Mouse (Mus musculus): ENCODE measurements around the gene Taar7d. TPM values are rescaled to one million over a fixed set of nuclear protein-coding genes. Genes with fewer than 3 reads are reported as not detected.

Taar7d gene
- polyA plus RNA-seq (2015; fragmentation: Nextera tagmentation; extraction: Ambion mirVana) = not detected in 2 replicates

DNA sequence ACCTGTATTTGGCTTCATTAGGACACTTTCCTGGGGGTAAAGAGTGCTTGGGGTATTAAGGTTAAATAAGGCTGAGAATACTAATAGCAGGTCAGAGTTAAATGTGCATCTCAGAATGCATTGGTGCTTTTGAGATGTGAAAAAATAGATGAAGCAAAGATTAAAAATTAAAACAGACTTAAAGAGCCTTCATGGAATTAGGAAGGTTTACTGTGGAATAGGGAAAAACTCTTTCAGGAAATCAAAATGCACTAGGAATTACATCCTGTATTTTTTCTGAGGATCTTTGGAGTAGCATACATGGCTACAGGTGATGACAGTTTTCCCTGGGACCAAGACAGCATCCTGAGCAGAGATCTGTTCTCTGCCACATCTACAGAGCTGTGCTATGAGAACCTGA, at the start of gene Taar7d:
Taar7d (plus strand) TSS at position 301 of the 400 bp plus-strand sequence.

GRCm38 (mm10) chr10:23985546-23985945, 41.5 kb upstream of the Taar7d start, which contains the start of gene Taar6:
Gene Taar6 (minus strand): TSS chr10:23985646.

GRCm38 (mm10) chr10:23993381-23993780, 33.6 kb upstream of the Taar7d start, which contains the start of gene Taar7a:
Gene Taar7a (minus strand): TSS chr10:23993481.

GRCm38 (mm10) chr10:23999639-24000038, 27.4 kb upstream of the Taar7d start, which contains the start of gene Taar7b:
Gene Taar7b (plus strand): TSS chr10:23999939.

GRCm38 (mm10) chr10:24037314-24037713, 10.3 kb downstream of the Taar7d start, which contains the start of gene Taar7e:
Gene Taar7e (plus strand): TSS chr10:24037614.

GRCm38 (mm10) chr10:24049210-24049609, 22.2 kb downstream of the Taar7d start, which contains the start of gene Taar7f:
Gene Taar7f (plus strand): TSS chr10:24049510.

DNA sequence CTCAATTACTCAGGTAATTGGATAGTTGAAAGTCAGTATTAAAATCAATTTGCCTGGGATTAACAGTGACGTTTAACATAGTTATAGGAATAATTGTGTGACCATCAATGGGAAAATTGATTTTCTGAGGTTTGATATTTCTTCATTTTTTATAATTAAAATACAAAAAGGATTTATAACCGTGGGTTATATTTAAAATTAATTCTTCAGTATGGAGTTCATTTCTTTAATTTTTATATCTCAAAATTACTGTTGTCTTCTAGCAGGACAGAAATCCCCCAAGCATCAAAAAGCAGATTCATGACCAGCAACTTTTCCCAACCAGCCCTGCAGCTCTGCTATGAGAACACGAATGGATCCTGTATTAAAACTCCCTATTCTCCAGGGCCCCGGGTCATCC, 49.2 kb downstream of the Taar7d start, which contains the start of gene Taar8a:
Taar8a (plus strand) TSS at position 301 of the 400 bp plus-strand sequence.

Other genes starting within 250 kb of the Taar7d start
- 299 and 304 TPM in 2 replicates for gene Rps12, start 239.9 kb upstream of the Taar7d start, polyA plus RNA-seq (2015; fragmentation: Nextera tagmentation; extraction: Ambion mirVana)
- 2.1 and 2.2 TPM in 2 replicates for gene Slc18b1, start 230.2 kb upstream of the Taar7d start, polyA plus RNA-seq (2015; fragmentation: Nextera tagmentation; extraction: Ambion mirVana)
- gene Vnn3, start 175.8 kb upstream of the Taar7d start, polyA plus RNA-seq (2015; fragmentation: Nextera tagmentation; extraction: Ambion mirVana) = 2.8 and 3.0 TPM in 2 replicates
- 0.97 and 1.1 TPM in 2 replicates for gene Vnn1, start 132.5 kb upstream of the Taar7d start, polyA plus RNA-seq (2015; fragmentation: Nextera tagmentation; extraction: Ambion mirVana)
- not detected in 2 replicates for gene Taar1, start 106.9 kb upstream of the Taar7d start, polyA plus RNA-seq (2015; fragmentation: Nextera tagmentation; extraction: Ambion mirVana)
- not detected in 2 replicates for gene Taar2, start 88.7 kb upstream of the Taar7d start, polyA plus RNA-seq (2015; fragmentation: Nextera tagmentation; extraction: Ambion mirVana)
- not detected in 2 replicates for gene Taar3, start 77.7 kb upstream of the Taar7d start, polyA plus RNA-seq (2015; fragmentation: Nextera tagmentation; extraction: Ambion mirVana)
- not detected in 2 replicates for gene Taar4, start 66.7 kb upstream of the Taar7d start, polyA plus RNA-seq (2015; fragmentation: Nextera tagmentation; extraction: Ambion mirVana)
- gene Taar5, start 56.5 kb upstream of the Taar7d start, polyA plus RNA-seq (2015; fragmentation: Nextera tagmentation; extraction: Ambion mirVana) = not detected in 2 replicates
- not detected in 2 replicates for gene Taar6, start 41.6 kb upstream of the Taar7d start, polyA plus RNA-seq (2015; fragmentation: Nextera tagmentation; extraction: Ambion mirVana)
- gene Taar7a, start 33.7 kb upstream of the Taar7d start, polyA plus RNA-seq (2015; fragmentation: Nextera tagmentation; extraction: Ambion mirVana) = not detected in 2 replicates
- gene Taar7b, start 27.3 kb upstream of the Taar7d start, polyA plus RNA-seq (2015; fragmentation: Nextera tagmentation; extraction: Ambion mirVana) = not detected in 2 replicates
- not detected in 2 replicates for gene Taar7e, start 10.4 kb downstream of the Taar7d start, polyA plus RNA-seq (2015; fragmentation: Nextera tagmentation; extraction: Ambion mirVana)
- gene Taar7f, start 22.3 kb downstream of the Taar7d start, polyA plus RNA-seq (2015; fragmentation: Nextera tagmentation; extraction: Ambion mirVana) = not detected in 2 replicates
- gene Taar8a, start 49.3 kb downstream of the Taar7d start, polyA plus RNA-seq (2015; fragmentation: Nextera tagmentation; extraction: Ambion mirVana) = not detected in 2 replicates
- gene Taar8b, start 65.1 kb downstream of the Taar7d start, polyA plus RNA-seq (2015; fragmentation: Nextera tagmentation; extraction: Ambion mirVana) = not detected in 2 replicates
- gene Taar8c, start 74.7 kb downstream of the Taar7d start, polyA plus RNA-seq (2015; fragmentation: Nextera tagmentation; extraction: Ambion mirVana) = not detected in 2 replicates
- not detected in 2 replicates for gene Taar9, start 82.3 kb downstream of the Taar7d start, polyA plus RNA-seq (2015; fragmentation: Nextera tagmentation; extraction: Ambion mirVana)
- 33.8 and 42.4 TPM in 2 replicates for gene Stx7, start 122.1 kb downstream of the Taar7d start, polyA plus RNA-seq (2015; fragmentation: Nextera tagmentation; extraction: Ambion mirVana)
- 0.35 and 0.61 TPM in 2 replicates for gene Moxd1, start 196.3 kb downstream of the Taar7d start, polyA plus RNA-seq (2015; fragmentation: Nextera tagmentation; extraction: Ambion mirVana)